In the genomic region with DNA sequence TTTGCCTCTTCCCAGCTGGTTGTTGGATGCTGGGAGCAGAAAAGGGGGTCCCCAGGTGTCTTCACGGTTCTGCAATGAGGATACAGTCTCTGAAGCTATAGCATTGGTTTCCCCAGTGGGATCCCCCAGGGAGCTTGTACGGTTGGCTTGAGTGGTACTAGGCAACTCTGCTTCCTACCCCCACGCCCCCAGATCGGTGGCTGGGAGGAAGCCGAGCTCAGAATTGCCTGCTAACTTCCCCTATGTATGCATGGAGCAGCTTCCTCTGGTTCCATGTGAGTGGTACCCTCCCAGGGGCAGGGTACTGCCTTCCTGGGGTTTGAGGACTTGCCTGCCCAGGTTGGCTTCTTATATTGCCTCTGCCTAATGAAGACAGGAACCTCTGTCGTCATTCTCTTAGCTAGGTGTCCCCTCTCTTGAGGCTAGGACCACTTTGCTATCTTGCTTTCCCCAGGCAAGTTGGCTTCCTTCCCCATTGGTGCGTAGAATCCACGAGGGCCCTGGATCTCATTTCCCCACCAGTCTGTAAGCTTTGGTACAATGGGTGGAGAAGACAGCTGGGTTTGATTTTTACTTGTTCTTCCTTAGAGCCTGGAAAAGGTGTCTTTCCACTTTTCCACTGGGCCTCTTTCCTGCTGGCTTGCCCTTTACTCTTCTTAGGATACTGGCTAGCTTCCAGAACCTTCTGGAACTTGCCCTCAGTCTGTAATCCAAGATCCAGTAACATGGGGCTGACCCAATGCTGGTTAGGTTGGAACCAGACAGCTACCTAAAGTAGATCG, we compare ENCODE assay signal across 11 mouse cellular contexts. TPM values are rescaled to one million over a fixed set of nuclear protein-coding genes. Genes with fewer than 3 reads are reported as not detected.
A peak's percentile ranks its signal among the peaks of the same experiment; 100 is the strongest.
DNase-seq lines count a peak whose midpoint lies in the region; ATAC-seq and TF ChIP-seq lines count a peak whose summit lies in the region.
"Had no signal": no experiment of that assay in that cellular context is flagged by ENCODE, and none has a peak within 500 bp of the region (broad histone marks: within the 10 kb centered on the region; RNA-seq: fewer than 3 reads in every experiment).

No protein-coding gene starts in this region.

- H3K4me1 ChIP-seq in heart, embryonic 10.5 days: peaks cover 38% of the 10 kb centered on the region
- H3K4me1 ChIP-seq in lung, postnatal 0 days (ENCODE audit: insufficient read depth, low read depth, low read length): peaks cover 26% of the 10 kb centered on the region; the same call in 1 of the 2 replicates
- peaks cover 25% of the 10 kb centered on the region for H3K4me1 ChIP-seq in stomach, postnatal 0 days (replicated peaks; ENCODE audit: control insufficient read depth, insufficient read depth)

- no peak for ATAC-seq in lung, postnatal 0 days
- peak; percentile 26 for ATAC-seq in granulocyte monocyte progenitor cell, adult 5-6 weeks (replicated peaks; ENCODE audit: poor library complexity, severe bottlenecking)
- ATAC-seq in stomach, postnatal 0 days (ENCODE audit: low FRiP score, low TSS enrichment): no peak
- no peak for ATAC-seq in frontal cortex, adult (ENCODE audit: low TSS enrichment)

- H3K4me2 ChIP-seq in lung, postnatal 0 days (replicated peaks; ENCODE audit: low read depth, low read length): no peak overlapping the region
- H3K4me2 ChIP-seq in stomach, postnatal 0 days (replicated peaks; ENCODE audit: low read depth): no peak overlapping the region
- H3K4me2 ChIP-seq: neural tube, embryonic 13.5 days had no signal

- no peak overlapping the region for H3K27ac ChIP-seq in heart, embryonic 10.5 days
- H3K27ac ChIP-seq in lung, postnatal 0 days (ENCODE audit: low read length): peak overlapping the region; percentile 27; the same call in 1 of the 2 replicates
- H3K27ac ChIP-seq in stomach, postnatal 0 days (replicated peaks): peak overlapping the region; percentile 45
- H3K27ac ChIP-seq: liver, embryonic 14.5 days; neural tube, embryonic 13.5 days had no signal

- H3K9ac ChIP-seq in lung, postnatal 0 days (replicated peaks; ENCODE audit: low read depth): peak overlapping the region; percentile 9; the same call in 1 of the 2 replicates
- no peak overlapping the region for H3K9ac ChIP-seq in stomach, postnatal 0 days (ENCODE audit: low read length)
- H3K9ac ChIP-seq: liver, embryonic 14.5 days; neural tube, embryonic 13.5 days had no signal

- H3K9me3 ChIP-seq in heart, embryonic 10.5 days: no peaks in the 10 kb centered on the region
- no peaks in the 10 kb centered on the region for H3K9me3 ChIP-seq in lung, postnatal 0 days (ENCODE audit: low read length)
- no peaks in the 10 kb centered on the region for H3K9me3 ChIP-seq in stomach, postnatal 0 days (ENCODE audit: control insufficient read depth, low read length)
- H3K9me3 ChIP-seq: neural tube, embryonic 13.5 days had no signal

- 73% methylated on average over 9 of the region's 9 CpGs for WGBS in heart, embryonic 10.5 days
- 54% methylated on average over 9 of the region's 9 CpGs for WGBS in lung, postnatal 0 days
- whole genome bisulfite sequencing in stomach, postnatal 0 days: 69% methylated on average over 9 of the region's 9 CpGs

- peaks cover 6% of the 10 kb centered on the region; the same call in 1 of the 2 replicates for H3K27me3 ChIP-seq in heart, embryonic 10.5 days (ENCODE audit: insufficient read depth, poor library complexity, severe bottlenecking)
- no peaks in the 10 kb centered on the region for H3K27me3 ChIP-seq in lung, postnatal 0 days (replicated peaks; ENCODE audit: insufficient read depth, low read length)
- no peaks in the 10 kb centered on the region for H3K27me3 ChIP-seq in stomach, postnatal 0 days (ENCODE audit: control insufficient read depth, insufficient read depth, low read length)

- no peak for TF ChIP-seq CTCF in lung, postnatal 0 days (IDR thresholded peaks at IDR 0.05)
- TF ChIP-seq CTCF in stomach, postnatal 0 days (IDR thresholded peaks at IDR 0.05; ENCODE audit: low read depth): no peak

- peak; percentile 96 for DNase-seq in heart, adult 11 months
- DNase-seq in heart, embryonic 10.5 days (ENCODE audit: low spot score): no peak
- DNase-seq in lung, postnatal 0 days (ENCODE audit: low spot score): no peak
- DNase-seq in lung, postnatal 10 days: no peak
- no peak for DNase-seq in stomach, postnatal 0 days (ENCODE audit: low spot score)
- DNase-seq in ovary, postnatal 10 days (ENCODE audit: low spot score): no peak

- TF ChIP-seq EP300 in lung, postnatal 0 days (IDR thresholded peaks at IDR 0.05): no peak
- no peak for TF ChIP-seq EP300 in stomach, postnatal 0 days (optimal IDR thresholded peaks at IDR 0.05)

- peaks cover 22% of the 10 kb centered on the region for H3K36me3 ChIP-seq in heart, embryonic 10.5 days
- H3K36me3 ChIP-seq in lung, postnatal 0 days (ENCODE audit: insufficient read depth, low read length): peaks cover 17% of the 10 kb centered on the region
- H3K36me3 ChIP-seq in stomach, postnatal 0 days (ENCODE audit: control insufficient read depth, insufficient read depth, low read length): peaks cover 9% of the 10 kb centered on the region

- no peak overlapping the region for H3K4me3 ChIP-seq in heart, embryonic 10.5 days
- H3K4me3 ChIP-seq in lung, postnatal 0 days (ENCODE audit: low read depth, low read length): no peak overlapping the region
- H3K4me3 ChIP-seq in stomach, postnatal 0 days (ENCODE audit: low read depth, low read length): no peak overlapping the region
- H3K4me3 ChIP-seq: neural tube, embryonic 13.5 days had no signal

RNA-seq across cellular contexts. Expression of a gene that starts 29.5 kb away (rescaled TPM):
- 7.6 and 9.6 TPM in 2 replicates for polyA plus RNA-seq in heart, embryonic 10.5 days (2016; fragmentation: Nextera tagmentation; extraction: Ambion mirVana)
- polyA plus RNA-seq in lung, postnatal 0 days (2015; fragmentation: Nextera tagmentation; extraction: Ambion mirVana): 10.7 and 12.3 TPM in 2 replicates
- 8.7 and 13.0 TPM in 2 replicates for total RNA-seq in granulocyte monocyte progenitor cell, adult 5-6 weeks (2014; fragmentation: Nextera tagmentation)
- total RNA-seq in granulocyte monocyte progenitor cell, adult 5-6 weeks (2017): 1.6 and 2.6 TPM in 2 replicates
- 5.2 and 6.1 TPM in 2 replicates for polyA plus RNA-seq in stomach, postnatal 0 days (2015; fragmentation: Nextera tagmentation; extraction: Ambion mirVana)

RNA-seq across cellular contexts. Expression of a gene that starts 49.6 kb away (rescaled TPM):
- not detected in 2 replicates for polyA plus RNA-seq in heart, embryonic 10.5 days (2016; fragmentation: Nextera tagmentation; extraction: Ambion mirVana)
- 0.17 TPM in 2 replicates for polyA plus RNA-seq in lung, postnatal 0 days (2015; fragmentation: Nextera tagmentation; extraction: Ambion mirVana)
- total RNA-seq in granulocyte monocyte progenitor cell, adult 5-6 weeks (2014; fragmentation: Nextera tagmentation): not detected in 2 replicates
- not detected in 2 replicates for total RNA-seq in granulocyte monocyte progenitor cell, adult 5-6 weeks (2017)
- polyA plus RNA-seq in stomach, postnatal 0 days (2015; fragmentation: Nextera tagmentation; extraction: Ambion mirVana): 0.13 and 0.21 TPM in 2 replicates
- polyA plus RNA-seq: heart, embryonic 14.5 days; neural tube, embryonic 13.5 days had no signal

RNA-seq across cellular contexts. Expression of a gene that starts 57.4 kb away (rescaled TPM):
- polyA plus RNA-seq in heart, embryonic 10.5 days (2016; fragmentation: Nextera tagmentation; extraction: Ambion mirVana): 0.26 TPM in 1 of 2 replicates, not detected in the other
- 2.2 and 2.3 TPM in 2 replicates for polyA plus RNA-seq in lung, postnatal 0 days (2015; fragmentation: Nextera tagmentation; extraction: Ambion mirVana)
- total RNA-seq in granulocyte monocyte progenitor cell, adult 5-6 weeks (2014; fragmentation: Nextera tagmentation): not detected in 2 replicates
- not detected in 2 replicates for total RNA-seq in granulocyte monocyte progenitor cell, adult 5-6 weeks (2017)
- 5.4 and 7.0 TPM in 2 replicates for polyA plus RNA-seq in stomach, postnatal 0 days (2015; fragmentation: Nextera tagmentation; extraction: Ambion mirVana)
- polyA plus RNA-seq: heart, embryonic 14.5 days; liver, embryonic 14.5 days; neural tube, embryonic 13.5 days had no signal
